Mouse (Mus musculus) lung, embryonic 15.5 days (tissue): ENCODE data around the gene Bicd2. TPM values are rescaled to one million over a fixed set of nuclear protein-coding genes. Genes with fewer than 3 reads are reported as not detected.
"Not testable (repeated sequence)": the region's sequence is repeated elsewhere in the genome, so short reads cannot be mapped to it uniquely, and the experiment has no call there.

Experiments used
- ATAC-seq: fragments of 200-750 bp; cut with Nextera tagmentation; 2 replicates; pipeline ENCODE4 v1.8.0; 2017; ENCODE audit warnings: moderate number of reproducible peaks, borderline replicate concordance; ENCODE audit not compliant: low FRiP score, low TSS enrichment; ENCODE audit errors: extremely low read depth
- H3K27ac ChIP-seq: fragments of 300-500 bp; sonication (generic); 2 replicates; pipeline ENCODE4 v1.5.1; 2015; ENCODE audit warnings: moderate library complexity, mild to moderate bottlenecking, inconsistent platforms
- H3K27me3 ChIP-seq: fragments of 300-500 bp; sonication (generic); 2 replicates; pipeline ENCODE4 v1.6.1; 2015; ENCODE audit warnings: inconsistent platforms
- H3K36me3 ChIP-seq: fragments of 300-500 bp; sonication (generic); 2 replicates; pipeline ENCODE4 v1.6.1; 2015; ENCODE audit warnings: inconsistent platforms
- H3K4me1 ChIP-seq: fragments of 300-500 bp; sonication (generic); 2 replicates; pipeline ENCODE4 v1.6.1; 2015; ENCODE audit warnings: inconsistent platforms
- H3K4me2 ChIP-seq: fragments of 300-500 bp; sonication (generic); 2 replicates; pipeline ENCODE4 v1.6.1; 2015; ENCODE audit warnings: inconsistent platforms, mild to moderate bottlenecking, moderate library complexity
- H3K4me3 ChIP-seq: fragments of 300-500 bp; sonication (generic); 2 replicates; pipeline ENCODE4 v1.5.1; 2015; ENCODE audit warnings: mild to moderate bottlenecking, inconsistent platforms
- H3K9ac ChIP-seq: fragments of 300-500 bp; sonication (generic); 2 replicates; pipeline ENCODE4 v1.6.1; 2015; ENCODE audit warnings: inconsistent platforms
- H3K9me3 ChIP-seq: fragments of 300-500 bp; sonication (generic); 2 replicates; pipeline ENCODE4 v1.6.1; 2016; ENCODE audit warnings: inconsistent platforms
- WGBS: fragments of 180-500 bp; shearing (Covaris S2); methylation state at CpG from one replicate; pipeline ENCODE4 v1.1.7; 2015; 5-methylcytosine and 5-hydroxymethylcytosine counted together
- polyA plus RNA-seq: library from polyadenylated mRNA; unstranded; fragments of >200 nt; fragmentation: Nextera tagmentation; extraction: Ambion mirVana; gene quantifications from 2 replicates; pipeline ENCODE4 v1.2.1, GENCODE M21; 2015

Gene Bicd2
- polyA plus RNA-seq, 1 experiment from 2014 or later: 34.7 TPM

GRCm38 (mm10) chr13:49369404-49369803 is 28.0 kb downstream of the Bicd2 start:
- no peaks in the 10 kb centered on the region for H3K9me3 ChIP-seq
- no peak for ATAC-seq
- H3K4me3 ChIP-seq: no peak overlapping the region
- H3K36me3 ChIP-seq: peaks cover 11% of the 10 kb centered on the region; the same call in 1 of the 2 replicates
- H3K4me2 ChIP-seq: no peak overlapping the region
- WGBS: 81% methylated on average over 10 of the region's 10 CpGs
- H3K27me3 ChIP-seq: no peaks in the 10 kb centered on the region
- no peak overlapping the region for H3K9ac ChIP-seq
- no peak overlapping the region for H3K27ac ChIP-seq
- H3K4me1 ChIP-seq: peaks cover 25% of the 10 kb centered on the region

- 67% methylated on average over 6 of the region's 6 CpGs for WGBS
- Histone ChIP-seq H3K36me3 (peaks cover 11% of the 10 kb centered on the region), H3K4me1 (peaks cover 21% of the 10 kb centered on the region), H3K27ac (peak overlapping the region; percentile 75)
- not testable (repeated sequence) for H3K9me3 ChIP-seq, ATAC-seq, H3K4me2 ChIP-seq, H3K27me3 ChIP-seq, H3K9ac ChIP-seq, H3K4me3 ChIP-seq
Measured at GRCm38 (mm10) chr13:49370216-49370615, 28.8 kb downstream of the Bicd2 start.

GRCm38 (mm10) chr13:49370916-49371315 is 29.5 kb downstream of the Bicd2 start:
- not testable (repeated sequence) for ATAC-seq, H3K9ac ChIP-seq, H3K27me3 ChIP-seq, H3K9me3 ChIP-seq, H3K4me3 ChIP-seq, H3K4me2 ChIP-seq
- H3K27ac ChIP-seq: peak overlapping the region; percentile 75
- H3K4me1 ChIP-seq: peaks cover 21% of the 10 kb centered on the region
- peaks cover 16% of the 10 kb centered on the region for H3K36me3 ChIP-seq
- WGBS: 51% methylated on average over 5 of the region's 5 CpGs

DNA sequence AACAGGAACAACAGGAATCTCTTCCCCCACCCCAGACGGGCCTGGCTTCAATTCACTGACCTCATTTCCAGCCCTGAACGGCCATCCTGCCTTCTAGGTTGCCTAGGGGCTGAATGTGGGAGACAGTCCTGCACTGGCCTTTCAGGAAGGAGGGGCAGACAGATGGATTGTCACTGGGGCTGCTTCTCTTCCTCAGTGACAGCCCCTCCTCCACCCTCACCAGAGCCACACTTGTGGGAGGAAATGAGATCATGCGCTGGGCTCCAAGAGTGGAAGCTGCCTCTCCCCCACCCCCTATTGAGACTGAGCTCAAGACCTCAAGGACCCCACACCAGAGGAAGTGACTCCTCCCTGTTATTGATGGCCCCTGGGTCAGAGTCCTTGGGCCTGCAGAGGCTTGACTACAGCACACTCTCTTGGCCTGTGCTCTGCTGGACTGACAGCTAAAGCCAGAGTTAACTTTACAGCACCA is 30.1 kb downstream of the Bicd2 start:
- peak; percentile 86 for ATAC-seq
- H3K4me1 ChIP-seq: peaks cover 21% of the 10 kb centered on the region
- no peaks in the 10 kb centered on the region for H3K27me3 ChIP-seq
- no peak overlapping the region for H3K4me2 ChIP-seq
- no peak overlapping the region for H3K9ac ChIP-seq
- no peaks in the 10 kb centered on the region for H3K9me3 ChIP-seq
- 17% methylated on average over 3 of the region's 3 CpGs for WGBS
- no peak overlapping the region for H3K4me3 ChIP-seq
- H3K36me3 ChIP-seq: peaks cover 21% of the 10 kb centered on the region
- peak overlapping the region; percentile 75 for H3K27ac ChIP-seq

DNA sequence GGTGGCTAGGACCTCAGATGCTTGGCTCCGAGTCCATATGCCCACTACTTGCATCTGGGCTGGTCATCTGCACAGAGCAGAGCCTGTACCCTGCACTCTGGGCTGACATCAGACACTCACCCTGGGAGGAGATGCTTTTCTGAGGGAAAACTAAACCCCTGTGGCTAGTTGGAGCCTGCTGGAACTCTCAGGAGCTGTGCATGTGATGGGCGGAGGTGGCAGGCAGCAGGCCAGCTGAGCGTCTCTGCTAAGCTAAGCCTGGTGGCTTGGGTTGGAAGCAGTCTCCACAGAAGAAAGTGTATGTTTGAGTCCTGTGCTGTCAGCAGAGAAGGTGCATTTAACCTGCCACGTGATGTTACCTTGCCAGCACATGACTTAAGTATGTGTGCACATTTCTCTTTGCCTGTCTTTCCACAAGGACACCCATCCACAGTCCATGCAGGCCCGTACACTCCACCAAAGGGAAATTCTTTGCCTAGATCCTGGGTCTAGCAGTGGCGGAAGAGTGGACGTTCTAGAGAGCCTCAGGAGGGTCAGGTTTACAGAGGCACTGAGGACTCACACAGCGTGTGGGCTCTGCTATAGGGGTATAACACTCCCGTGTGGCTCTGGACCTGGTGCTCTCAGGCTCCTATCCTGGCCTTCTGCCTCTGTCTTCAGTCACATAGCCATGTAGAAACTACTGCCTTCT is 31.1 kb downstream of the Bicd2 start:
- Histone ChIP-seq H3K27me3 (no peaks in the 10 kb centered on the region), H3K9me3 (no peaks in the 10 kb centered on the region), H3K4me3 (no peak overlapping the region), H3K36me3 (peaks cover 31% of the 10 kb centered on the region), H3K4me1 (peaks cover 21% of the 10 kb centered on the region), H3K4me2 (no peak overlapping the region), H3K27ac (peak overlapping the region; percentile 75), H3K9ac (no peak overlapping the region)
- 84% methylated on average over 9 of the region's 9 CpGs for WGBS
- no peak for ATAC-seq

DNA sequence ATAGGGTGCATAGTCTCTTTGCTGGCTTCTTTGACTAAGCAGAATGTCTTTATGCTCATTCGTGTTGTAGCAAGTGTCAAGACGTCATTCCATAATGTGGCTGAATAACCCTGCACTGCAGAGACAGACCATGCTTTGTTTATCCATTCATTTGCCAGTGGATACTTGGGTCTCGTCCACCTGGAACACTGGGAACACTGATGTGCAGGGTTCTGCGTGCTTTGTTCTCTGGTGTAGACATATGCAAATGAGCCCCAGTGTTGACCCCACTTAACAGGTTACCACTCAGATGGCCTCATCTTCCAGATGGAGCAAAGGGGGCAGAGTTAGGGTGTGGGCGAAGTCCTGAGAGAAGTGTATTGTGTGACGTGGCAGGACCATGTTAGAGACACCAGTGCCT is 32.9 kb downstream of the Bicd2 start:
- H3K9ac ChIP-seq: no peak overlapping the region
- no peaks in the 10 kb centered on the region for H3K27me3 ChIP-seq
- H3K9me3 ChIP-seq: no peaks in the 10 kb centered on the region
- H3K4me1 ChIP-seq: peaks cover 21% of the 10 kb centered on the region
- peaks cover 47% of the 10 kb centered on the region for H3K36me3 ChIP-seq
- ATAC-seq: no peak
- no peak overlapping the region for H3K4me2 ChIP-seq
- WGBS: 51% methylated on average over 6 of the region's 6 CpGs
- no peak overlapping the region for H3K4me3 ChIP-seq
- peak overlapping the region; percentile 26; the same call in 1 of the 2 replicates for H3K27ac ChIP-seq

DNA sequence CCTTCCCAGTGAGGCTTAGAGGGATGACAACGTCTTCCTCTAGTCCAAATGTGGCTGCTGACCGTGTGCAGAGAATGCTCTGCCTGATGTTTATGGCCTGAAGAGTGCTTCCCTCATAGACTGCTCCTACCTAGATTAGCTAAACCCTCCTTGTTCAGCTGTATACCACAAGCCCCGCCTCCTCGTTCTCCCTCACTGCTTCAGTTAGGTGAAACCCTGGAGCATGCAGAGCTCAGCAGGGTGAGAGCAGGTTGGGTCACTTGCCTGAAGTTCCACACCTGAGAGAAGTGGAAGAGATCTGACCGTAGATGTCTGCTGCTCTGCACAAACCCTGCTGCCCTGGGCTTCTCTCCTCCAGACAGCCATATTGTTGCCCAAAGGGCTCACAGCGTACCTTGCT is 33.3 kb downstream of the Bicd2 start:
- H3K36me3 ChIP-seq: peaks cover 47% of the 10 kb centered on the region

GRCm38 (mm10) chr13:49377608-49378007 is 36.2 kb downstream of the Bicd2 start:
- Histone ChIP-seq H3K27ac (no peak overlapping the region), H3K4me1 (peaks cover 3% of the 10 kb centered on the region; the same call in 1 of the 2 replicates), H3K27me3 (no peaks in the 10 kb centered on the region), H3K4me2 (no peak overlapping the region), H3K9me3 (no peaks in the 10 kb centered on the region), H3K9ac (no peak overlapping the region), H3K4me3 (no peak overlapping the region), H3K36me3 (peaks cover 66% of the 10 kb centered on the region)
- 65% methylated on average over 6 of the region's 6 CpGs for WGBS
- ATAC-seq: no peak

More for the DNA sequence above, 33.3 kb downstream of the Bicd2 start:
- WGBS: 60% methylated on average over 6 of the region's 6 CpGs
- peaks cover 21% of the 10 kb centered on the region for H3K4me1 ChIP-seq
- no peak for ATAC-seq
- no peak overlapping the region for H3K9ac ChIP-seq
- H3K27me3 ChIP-seq: no peaks in the 10 kb centered on the region
- peak overlapping the region; percentile 26; the same call in 1 of the 2 replicates for H3K27ac ChIP-seq
- H3K4me3 ChIP-seq: no peak overlapping the region
- H3K4me2 ChIP-seq: no peak overlapping the region
- H3K9me3 ChIP-seq: no peaks in the 10 kb centered on the region

DNA sequence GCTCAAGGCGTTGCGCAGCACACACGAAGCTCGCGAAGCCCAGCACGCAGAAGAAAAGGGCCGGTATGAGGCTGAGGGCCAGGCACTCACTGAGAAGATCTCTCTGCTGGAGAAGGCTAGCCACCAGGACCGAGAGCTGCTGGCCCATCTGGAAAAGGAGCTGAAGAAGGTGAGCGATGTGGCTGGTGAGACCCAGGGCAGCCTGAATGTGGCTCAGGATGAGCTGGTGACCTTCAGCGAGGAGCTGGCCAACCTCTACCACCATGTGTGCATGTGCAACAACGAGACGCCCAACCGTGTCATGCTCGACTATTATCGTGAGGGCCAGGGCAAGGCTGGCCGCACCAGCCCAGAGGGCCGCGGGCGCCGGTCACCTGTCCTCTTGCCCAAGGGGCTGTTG is 37.9 kb downstream of the Bicd2 start:
- H3K27me3 ChIP-seq: no peaks in the 10 kb centered on the region
- no peak overlapping the region for H3K4me3 ChIP-seq
- H3K27ac ChIP-seq: no peak overlapping the region
- 95% methylated on average over 20 of the region's 20 CpGs for WGBS
- H3K4me1 ChIP-seq: no peaks in the 10 kb centered on the region
- H3K36me3 ChIP-seq: peaks cover 83% of the 10 kb centered on the region
- no peak overlapping the region for H3K4me2 ChIP-seq
- no peak for ATAC-seq
- no peak overlapping the region for H3K9ac ChIP-seq
- no peaks in the 10 kb centered on the region for H3K9me3 ChIP-seq

DNA sequence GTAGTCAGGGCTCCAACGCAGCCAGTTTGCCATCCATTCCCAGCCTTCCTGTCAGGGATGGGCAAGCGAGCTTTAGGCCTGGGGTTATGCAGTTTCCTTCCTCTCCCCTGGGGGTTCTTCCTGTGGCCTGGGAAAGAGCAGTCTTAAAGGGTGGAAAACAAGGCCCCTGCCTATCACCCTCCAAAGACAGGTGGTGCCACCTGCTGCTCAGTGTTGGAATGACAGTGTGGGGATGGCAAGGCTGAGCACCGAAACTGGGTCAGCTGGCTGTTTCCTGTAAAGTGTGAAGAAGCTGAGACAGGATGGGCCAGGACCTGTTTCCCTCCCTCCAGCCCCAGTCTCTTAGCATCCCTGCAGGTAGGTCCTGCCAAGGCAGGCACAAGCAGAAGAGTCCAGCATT is 39.8 kb downstream of the Bicd2 start:
- WGBS: 28% methylated on average over 3 of the region's 3 CpGs
- Histone ChIP-seq H3K9ac (no peak overlapping the region), H3K9me3 (no peaks in the 10 kb centered on the region), H3K36me3 (peaks cover 86% of the 10 kb centered on the region), H3K27me3 (no peaks in the 10 kb centered on the region), H3K4me2 (no peak overlapping the region), H3K4me3 (no peak overlapping the region), H3K27ac (no peak overlapping the region), H3K4me1 (no peaks in the 10 kb centered on the region)
- peak; percentile 57 for ATAC-seq

DNA sequence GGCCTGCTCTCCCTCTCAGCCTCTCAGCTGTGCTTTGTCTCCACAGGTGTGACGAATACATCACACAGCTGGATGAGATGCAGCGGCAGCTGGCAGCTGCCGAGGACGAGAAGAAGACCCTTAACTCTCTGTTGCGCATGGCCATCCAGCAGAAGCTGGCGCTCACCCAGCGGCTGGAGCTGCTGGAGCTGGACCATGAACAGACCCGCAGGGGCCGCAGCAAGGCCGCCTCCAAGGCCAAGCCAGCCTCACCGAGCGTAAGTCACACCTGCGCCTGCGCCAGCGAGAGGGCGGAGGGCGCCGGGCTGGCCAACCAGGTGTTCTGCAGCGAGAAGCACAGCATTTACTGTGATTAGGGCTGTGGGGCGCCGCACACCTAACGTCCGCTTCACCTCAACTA is 41.6 kb downstream of the Bicd2 start:
- Histone ChIP-seq H3K4me3 (no peak overlapping the region), H3K27ac (no peak overlapping the region), H3K9me3 (no peaks in the 10 kb centered on the region), H3K27me3 (no peaks in the 10 kb centered on the region), H3K4me2 (no peak overlapping the region), H3K4me1 (no peaks in the 10 kb centered on the region), H3K9ac (no peak overlapping the region), H3K36me3 (peaks cover 75% of the 10 kb centered on the region)
- WGBS: 90% methylated on average over 23 of the region's 23 CpGs
- ATAC-seq: no peak

- H3K27ac ChIP-seq: no peak overlapping the region
- no peak overlapping the region for H3K9ac ChIP-seq
- no peaks in the 10 kb centered on the region for H3K9me3 ChIP-seq
- WGBS: 76% methylated on average over 16 of the region's 16 CpGs
- no peaks in the 10 kb centered on the region for H3K4me1 ChIP-seq
- H3K4me3 ChIP-seq: no peak overlapping the region
- no peak for ATAC-seq
- H3K4me2 ChIP-seq: no peak overlapping the region
- H3K27me3 ChIP-seq: no peaks in the 10 kb centered on the region
- peaks cover 57% of the 10 kb centered on the region for H3K36me3 ChIP-seq
Measured at GRCm38 (mm10) chr13:49384751-49385463, 43.5 kb downstream of the Bicd2 start.
